Mouse (Mus musculus): ENCODE results near the gene Armc9.

DNA sequence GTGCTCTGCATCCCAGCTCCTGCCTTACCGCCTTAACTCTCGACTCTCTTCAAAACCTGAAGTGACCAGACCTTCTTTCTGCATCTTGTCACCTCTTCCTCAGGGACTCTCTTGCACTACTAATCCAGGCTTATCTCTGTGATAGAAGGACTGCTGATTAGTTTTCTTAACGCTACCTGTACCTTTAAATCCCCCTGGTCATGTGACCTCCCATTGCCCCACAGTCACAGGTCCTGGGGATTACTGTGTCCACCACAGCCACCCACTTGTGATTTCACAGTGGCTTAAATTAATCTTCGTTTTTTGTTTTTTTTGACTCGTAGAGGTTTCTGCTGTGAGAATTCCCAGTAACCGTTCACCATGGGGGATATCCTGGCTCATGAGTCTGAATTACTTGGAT, 2.0 kb downstream of the Armc9 start:
- TF ChIP-seq POLR2A (IDR thresholded peaks at IDR 0.05; ENCODE audit: borderline replicate concordance, insufficient read depth, low read length): no peak
- no peak for TF ChIP-seq CTCF (IDR thresholded peaks at IDR 0.05; ENCODE audit: borderline replicate concordance, insufficient read depth, low read depth, low read length)

All from cerebellum, adult 2 months (tissue).